Mouse (Mus musculus): Measurements from ENCODE around the gene Setd6.

Gene Setd6

DNA sequence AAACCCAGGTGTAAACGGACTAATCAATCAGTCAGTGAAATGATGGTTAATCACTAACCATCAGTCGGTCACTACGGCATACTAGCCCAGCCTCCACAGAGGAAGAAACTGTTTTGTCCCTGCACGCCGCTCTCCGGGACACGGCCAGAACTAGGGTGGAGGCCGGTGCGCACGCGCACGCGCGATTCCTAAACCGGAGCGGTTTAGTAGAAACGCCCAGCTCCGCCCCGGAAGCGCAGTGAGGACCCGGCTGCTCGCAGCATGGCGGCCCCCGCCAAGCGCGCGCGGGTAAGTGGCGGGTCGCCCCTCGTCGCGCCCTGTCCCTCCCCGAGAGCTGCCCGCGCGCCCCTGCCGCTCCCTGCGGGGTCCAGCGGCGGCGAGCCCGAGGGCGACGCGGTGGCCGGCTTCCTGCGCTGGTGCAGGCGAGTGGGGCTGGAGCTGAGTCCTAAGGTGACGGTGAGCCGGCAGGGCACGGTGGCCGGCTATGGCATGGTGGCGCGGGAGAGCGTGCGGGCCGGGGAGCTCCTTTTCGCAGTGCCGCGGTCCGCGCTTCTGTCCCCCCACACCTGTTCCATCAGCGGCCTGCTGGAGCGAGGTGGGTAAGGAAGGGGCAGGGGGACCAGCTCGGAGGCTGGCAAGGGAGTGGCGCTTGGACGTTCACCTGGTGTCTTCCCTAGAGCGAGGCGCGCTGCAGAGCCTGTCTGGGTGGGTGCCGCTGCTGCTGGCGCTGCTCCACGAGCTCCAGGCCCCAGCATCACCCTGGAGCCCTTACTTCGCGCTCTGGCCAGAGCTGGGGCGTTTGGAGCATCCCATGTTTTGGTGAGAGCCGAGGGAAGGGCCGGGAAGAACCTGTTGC is at the start of gene Setd6:
Gene Setd6, plus strand, starts transcription at position 206 of the 856 bp plus-strand sequence.
- peak; percentile 92 for DNase-seq (ENCODE audit: low read depth)

DNA sequence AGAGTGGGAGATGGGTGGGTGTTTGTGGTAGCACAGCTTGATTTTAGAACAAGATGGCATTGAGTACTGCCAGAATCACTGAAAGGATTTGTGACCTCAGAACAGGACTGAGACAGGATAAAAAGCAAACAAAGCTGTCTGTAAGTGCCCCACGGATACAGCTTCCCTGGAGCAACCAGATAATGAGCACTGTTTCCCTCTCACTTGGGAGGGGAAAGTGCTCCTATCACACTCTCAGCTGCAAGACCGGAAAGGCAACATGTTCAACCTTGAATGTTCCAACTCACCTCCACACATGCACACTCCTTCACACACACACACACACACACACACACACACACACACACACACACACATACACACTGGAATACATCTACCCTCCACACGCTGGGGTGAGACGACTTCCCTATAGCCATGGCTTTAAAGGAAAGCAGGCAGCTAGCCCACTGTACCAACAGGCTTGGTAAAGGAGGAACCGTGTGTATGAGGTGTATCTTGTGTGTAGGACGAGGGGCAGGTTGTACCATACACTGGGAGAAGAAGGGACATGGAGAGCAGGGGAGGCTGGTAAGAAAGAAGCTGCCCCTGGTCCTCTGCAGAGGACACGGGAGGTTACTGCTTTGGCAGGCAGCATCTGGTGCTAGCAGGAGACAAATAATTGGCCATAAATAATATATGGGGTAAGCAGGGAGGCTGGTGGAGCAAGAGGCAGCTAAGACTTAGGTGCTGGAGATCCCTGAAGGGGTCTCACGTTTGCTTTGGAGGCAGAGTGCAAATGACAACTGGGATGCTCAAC is 47.3 kb upstream of the Setd6 start:
- DNase-seq (ENCODE audit: low read depth): no peak

DNA sequence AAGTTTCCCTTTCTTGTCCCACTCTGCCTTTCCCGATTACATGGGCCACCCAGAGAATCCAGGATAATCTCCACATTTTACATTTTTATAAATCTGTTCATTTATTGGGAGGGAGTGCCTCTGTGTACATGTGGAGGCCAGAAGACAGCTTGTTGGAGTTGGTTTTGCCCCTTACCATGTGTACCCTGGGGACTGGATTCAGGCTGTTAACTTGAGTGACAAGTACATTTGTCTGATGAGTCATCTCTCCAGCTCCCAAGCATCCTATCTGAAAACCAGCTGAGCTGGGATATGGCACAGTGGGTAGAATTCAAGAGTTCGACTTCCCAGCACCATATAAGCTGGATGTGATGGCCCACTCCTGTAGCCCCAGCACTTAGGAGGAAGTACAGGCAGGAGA is 45.7 kb upstream of the Setd6 start:
- no peak for DNase-seq (ENCODE audit: low read depth)

DNA sequence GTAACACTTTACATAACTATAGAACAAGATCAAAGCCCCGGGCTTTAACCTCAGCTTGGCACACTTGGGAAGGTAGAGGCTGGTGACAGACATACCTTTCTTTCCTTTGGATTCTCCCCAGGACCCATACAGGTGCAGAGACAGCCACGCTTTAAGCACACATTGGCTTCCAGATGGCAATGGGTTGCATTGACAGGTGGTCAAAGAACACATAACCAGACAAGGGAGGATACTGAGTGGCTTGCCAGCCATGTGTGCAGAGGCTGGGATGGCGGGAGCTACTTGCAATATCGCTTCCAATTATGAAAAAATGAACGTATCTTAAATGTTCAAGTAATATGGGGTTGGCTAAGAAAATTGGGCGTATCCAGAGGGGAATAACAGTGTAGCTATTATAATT is 43.8 kb upstream of the Setd6 start:
- no peak for DNase-seq (ENCODE audit: low read depth)

DNA sequence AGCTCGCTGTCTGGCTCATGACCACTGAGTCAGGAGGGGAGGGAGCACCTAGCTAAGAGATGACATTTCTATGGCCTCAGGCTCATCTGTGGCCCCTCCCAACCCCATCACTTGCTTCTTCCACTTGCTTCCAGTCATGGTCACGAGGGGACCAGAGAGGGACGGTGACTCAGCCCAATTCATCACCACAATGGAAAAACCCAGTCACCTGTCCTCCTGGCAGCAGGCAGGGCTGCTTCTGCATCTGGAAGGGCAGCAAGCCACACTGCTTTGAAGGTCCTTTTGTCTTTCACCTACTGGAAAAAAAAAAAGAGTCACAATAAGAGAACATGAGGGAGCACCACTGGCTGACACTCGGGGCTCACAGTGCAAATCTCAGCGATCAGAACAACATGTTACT is 42.9 kb upstream of the Setd6 start:
- no peak for DNase-seq (ENCODE audit: low read depth)

DNA sequence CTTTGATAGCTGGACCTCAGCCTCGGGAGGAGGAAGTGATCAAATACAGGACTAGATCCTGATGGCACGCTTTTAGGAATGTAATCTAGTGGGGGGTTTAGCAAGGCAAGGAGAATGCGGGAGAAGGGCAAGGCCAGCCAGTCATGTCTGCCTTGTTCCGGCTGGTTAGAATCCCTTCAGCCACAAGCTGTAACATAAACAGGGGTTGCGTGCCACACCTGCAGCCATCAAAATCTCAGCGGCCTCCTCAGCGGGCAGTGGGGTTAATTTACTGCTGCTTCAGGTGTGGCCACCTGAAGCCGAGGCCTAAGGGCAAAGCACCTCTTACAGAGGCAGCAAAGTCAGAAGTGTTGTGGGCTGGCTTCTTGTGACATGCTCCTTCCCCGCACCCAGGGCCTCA is 39.0 kb upstream of the Setd6 start, which contains the start of gene Ndrg4:
Gene Ndrg4, plus strand, starts transcription at position 350 of the 400 bp plus-strand sequence.
- no peak for DNase-seq (ENCODE audit: low read depth)

DNA sequence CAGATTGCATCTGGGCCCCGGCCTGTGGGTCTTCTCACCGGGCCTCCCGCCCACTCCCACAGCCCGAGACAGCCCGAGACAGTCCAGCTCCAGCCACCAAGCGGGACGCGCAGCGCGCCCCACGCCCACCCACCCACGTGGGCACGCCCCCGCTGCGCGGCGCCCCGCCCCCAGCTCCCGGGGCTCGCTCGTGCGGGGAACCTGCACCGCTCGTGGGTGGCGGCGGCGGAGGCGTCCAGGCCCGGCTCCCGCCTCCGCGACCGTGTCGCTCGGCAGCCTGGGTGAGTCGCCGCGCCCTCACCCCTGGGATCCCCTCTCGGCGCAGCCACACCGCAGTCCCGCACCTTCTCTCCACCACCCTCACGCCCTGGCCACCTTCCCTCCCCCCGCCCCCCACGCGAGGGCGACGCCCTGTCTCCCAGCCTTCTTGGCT is 38.1 kb upstream of the Setd6 start:
- DNase-seq (ENCODE audit: low read depth): no peak

DNA sequence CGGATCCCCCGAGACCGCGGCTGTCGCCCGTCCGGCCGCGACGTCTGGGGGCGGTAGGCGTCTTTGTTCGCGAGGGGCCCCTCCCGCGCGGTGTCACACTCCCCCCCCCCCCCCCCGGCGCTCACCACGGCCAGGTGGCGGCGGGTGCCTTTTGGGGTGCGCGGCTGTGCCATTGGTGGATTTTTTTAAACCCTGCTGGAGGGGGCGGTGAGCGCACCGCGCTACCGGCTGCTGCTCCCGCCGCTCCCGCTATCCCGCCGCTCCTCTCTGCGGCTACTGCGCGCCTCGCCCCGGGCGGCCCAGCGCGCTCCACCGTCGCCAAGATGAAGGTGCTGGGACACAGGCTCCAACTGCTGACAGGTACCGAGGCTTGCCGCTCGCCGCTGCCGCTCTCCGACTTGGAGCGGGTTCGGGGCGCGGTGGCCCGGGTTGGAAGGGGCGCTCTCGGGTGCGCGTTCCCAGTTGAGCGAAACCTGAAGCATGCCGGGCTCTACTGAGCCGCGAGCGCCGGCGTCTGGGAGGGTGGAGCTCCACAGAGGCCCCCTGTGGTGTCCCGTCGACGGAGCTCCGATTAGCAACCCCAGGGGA is 37.6 kb upstream of the Setd6 start:
- no peak for DNase-seq (ENCODE audit: low read depth)

DNA sequence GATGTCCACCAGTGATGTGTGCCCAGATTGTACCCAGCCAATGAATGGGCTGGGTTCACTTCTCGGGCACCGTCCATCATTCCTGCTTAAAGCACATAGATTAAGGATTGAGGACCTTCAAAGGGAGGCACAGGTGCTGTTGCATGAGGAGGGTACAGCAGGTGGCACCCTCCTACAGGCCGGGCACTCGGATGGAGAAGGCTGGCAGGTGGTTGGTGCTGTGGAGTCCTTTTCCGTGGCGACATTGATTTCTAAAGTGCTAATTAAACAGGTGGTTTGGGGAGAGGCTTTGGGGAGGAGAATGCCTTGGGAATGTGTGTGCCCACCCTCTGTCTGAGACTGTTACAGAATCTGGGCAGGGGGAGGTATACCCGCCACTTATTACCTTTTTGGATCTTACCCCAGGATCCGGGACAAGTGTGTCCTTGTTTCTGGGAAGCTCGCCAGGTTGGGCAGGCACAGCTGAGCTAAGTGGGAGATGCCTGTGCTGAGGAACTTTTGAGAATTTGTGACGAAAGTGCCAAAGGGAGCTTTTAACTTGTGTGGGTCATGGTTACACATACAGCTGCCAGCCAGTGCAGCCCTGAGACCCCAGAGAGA is 27.5 kb upstream of the Setd6 start:
- DNase-seq (ENCODE audit: low read depth): no peak

DNA sequence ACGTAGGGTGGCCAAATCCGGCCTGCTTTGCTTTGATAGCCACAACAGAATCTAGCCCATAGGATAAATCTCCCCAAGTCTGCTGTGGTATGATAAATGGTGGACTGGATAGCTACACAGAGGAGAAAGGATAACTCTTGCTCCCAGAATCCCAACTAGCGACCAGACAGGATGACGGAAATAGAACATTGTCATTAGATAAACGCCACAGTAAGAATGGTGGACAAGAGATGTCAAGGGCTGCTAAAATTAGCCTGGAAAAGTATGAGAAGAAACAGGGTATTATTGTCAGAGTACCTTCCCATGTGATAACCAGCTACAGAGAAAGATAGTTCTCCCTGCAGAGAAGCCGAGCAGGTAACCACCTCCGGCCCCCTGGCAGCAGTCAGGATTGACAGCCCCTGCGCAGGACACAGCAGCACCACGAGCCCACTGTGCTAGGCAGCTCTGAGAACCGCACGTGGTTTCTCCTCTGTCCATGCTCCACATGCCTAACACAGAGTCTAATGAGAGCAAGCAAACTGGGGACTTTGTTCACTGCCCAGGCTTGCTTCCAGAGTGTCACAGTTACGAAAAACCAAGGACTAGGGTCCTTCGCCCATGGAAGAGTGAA is 24.6 kb upstream of the Setd6 start:
- DNase-seq (ENCODE audit: low read depth): no peak

DNA sequence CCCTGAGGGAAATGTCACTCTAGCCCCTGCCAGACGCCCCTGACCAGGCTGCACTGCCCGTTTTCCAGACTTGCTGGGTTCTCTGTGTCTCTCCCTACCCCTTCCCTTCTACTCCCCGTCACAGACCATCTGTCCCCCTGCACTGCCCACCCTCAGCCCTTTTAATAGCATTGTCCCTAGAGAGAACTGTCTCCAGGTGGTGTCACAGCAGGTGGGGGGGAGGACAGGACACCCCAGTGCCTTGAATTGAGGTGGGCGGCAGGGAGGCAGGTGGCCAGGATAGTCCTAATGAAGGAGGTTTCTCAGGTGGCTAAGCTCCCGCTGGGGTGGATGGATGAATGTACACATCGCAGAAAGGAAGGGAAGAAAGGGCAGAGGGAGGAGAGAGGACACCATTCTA is 21.1 kb upstream of the Setd6 start:
- DNase-seq (ENCODE audit: low read depth): no peak

DNA sequence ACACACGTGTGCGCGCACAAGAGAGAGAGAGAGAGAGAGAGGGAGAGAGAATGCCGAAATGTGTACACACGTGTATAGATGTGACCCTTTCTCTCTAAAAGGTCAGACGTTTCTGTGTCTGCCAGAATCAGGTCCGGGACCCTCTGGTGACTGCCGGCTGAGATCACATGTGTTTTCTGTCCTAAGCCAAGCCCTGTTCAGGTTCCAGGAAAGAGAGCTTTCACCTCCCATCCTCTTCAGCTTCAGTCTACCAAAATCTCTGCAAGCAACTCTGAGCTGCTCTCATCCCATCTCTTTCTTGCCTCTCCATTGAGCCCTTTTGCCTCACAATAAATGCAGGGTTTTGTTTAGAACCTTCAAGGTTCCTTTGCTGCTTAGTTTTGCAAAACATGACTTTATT is 19.0 kb upstream of the Setd6 start:
- no peak for DNase-seq (ENCODE audit: low read depth)

DNA sequence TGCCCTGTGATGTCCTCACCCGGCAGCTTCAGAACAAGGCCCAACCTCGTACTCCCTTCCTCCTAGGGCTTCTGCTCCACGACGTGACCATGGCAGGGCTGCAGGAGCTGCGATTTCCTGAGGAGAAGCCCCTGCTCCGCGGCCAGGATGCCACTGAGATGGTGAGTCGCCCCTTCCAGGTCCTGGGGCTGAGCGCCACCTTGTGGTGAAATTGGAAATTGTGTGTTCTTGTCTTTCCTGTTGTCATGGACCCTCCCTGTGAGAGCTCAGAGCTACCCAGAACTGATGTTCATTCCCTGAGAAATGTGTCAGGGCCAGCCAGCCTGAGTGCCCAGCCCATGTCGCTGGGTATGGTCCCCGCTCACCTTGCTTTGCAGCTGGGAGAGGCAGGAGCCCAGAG is 18.6 kb upstream of the Setd6 start:
- peak; percentile 86 for DNase-seq (ENCODE audit: low read depth)

DNA sequence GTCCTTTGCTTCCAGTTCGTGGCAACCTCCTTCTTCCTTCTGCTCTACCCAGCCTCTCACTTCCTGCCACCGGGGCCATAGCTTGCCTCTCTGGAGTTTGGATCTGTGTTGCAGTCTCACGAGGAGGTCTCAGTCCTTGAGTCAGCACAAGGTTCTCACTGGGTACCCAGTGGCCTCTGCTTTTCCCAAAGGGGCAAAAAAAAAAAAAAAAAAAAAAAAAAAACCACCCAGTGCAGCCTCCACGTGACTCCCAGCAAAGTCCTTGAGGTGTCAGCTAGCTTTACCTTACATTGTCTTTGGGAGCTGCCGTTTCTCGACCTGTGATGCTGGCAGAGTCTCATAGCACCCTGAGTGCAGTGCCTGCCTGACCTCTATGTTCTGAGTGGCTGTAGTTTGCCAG is 17.5 kb upstream of the Setd6 start:
- no peak for DNase-seq (ENCODE audit: low read depth)

DNA sequence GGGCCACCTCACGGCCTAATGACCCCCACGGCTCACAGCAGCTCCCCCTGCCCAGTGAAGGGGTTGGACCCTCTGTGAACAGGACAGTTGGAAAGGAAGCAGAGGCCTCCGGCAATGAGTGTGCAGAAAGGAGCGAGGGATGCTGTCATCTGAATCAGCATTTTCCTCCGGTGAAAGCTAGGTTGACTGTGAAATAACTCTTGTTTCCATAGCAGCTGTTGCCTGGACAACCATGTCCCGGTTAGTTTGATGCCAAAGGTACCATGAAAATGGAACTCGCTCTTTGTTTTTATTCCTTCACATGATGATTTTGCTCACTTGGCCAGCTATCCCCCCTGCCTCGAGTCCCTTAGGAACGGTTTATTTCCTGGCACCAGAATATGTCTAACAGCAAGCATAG is 15.4 kb upstream of the Setd6 start:
- no peak for DNase-seq (ENCODE audit: low read depth)

DNA sequence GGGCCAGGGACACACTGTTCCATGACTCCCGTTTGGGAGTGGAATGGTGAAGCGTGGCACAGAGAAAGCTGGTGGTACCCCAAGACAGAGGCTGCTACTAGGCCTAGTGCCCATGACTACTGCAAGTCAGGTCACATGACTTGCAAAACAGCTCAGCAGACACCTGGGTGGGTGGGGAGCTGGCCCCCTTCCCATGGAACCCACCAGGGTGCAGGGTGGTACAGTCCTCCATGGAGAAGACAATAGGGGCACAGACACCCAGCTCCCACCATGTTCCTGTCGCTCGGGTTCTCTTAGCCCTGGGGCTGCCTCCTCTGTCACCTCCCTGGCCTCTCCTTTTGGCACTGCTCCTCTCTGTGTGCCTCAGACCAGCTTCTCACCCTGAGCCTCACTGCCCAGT is 13.9 kb upstream of the Setd6 start:
- no peak for DNase-seq (ENCODE audit: low read depth)

DNA sequence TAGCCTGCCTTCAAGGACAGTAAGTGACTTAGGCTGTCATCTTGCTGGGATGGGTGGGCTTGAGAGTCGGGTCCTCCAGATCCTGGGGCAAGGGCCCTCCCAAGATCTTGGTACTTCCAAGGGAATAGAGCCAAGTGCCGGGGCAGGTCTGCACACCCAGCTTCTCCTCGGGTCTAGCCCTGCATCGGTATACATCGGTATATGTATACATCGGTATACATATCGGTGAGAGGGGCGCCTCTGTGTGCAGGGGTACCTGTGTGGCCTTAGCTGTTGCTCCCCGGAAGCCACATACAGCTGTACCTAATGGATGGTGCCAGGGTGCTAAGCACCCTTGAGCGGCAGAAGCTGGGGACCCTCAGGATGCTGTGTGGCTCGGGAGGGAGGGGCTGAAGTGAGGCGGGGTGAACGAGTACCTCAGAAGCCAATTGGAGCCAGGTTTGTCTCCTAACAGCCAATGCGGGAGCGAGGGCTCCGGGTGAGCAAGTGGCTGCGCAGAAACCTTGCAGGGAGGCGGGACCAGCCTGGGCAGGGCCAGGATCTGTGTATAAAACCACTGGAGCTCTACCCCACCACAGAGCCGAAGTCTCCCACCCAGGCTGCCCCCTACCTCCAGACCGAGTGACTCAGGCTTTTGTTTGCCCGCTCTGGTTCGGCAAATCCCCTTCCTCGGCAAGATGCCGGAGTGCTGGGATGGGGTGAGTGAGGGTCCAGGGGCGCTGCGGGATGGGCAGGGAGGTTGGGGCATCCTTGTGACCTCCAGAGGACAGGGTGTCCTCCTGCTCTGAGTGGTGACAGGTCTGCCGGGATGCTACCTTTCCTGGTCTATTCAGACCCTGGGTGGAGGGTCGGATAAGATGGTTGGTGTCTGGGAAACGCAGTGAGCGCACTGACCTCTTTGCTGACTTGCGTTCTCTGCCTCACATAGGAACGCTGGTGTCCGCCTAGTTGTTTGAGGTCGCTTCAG is 12.9 kb upstream of the Setd6 start:
- peak; percentile 75 for DNase-seq (ENCODE audit: low read depth)

DNA sequence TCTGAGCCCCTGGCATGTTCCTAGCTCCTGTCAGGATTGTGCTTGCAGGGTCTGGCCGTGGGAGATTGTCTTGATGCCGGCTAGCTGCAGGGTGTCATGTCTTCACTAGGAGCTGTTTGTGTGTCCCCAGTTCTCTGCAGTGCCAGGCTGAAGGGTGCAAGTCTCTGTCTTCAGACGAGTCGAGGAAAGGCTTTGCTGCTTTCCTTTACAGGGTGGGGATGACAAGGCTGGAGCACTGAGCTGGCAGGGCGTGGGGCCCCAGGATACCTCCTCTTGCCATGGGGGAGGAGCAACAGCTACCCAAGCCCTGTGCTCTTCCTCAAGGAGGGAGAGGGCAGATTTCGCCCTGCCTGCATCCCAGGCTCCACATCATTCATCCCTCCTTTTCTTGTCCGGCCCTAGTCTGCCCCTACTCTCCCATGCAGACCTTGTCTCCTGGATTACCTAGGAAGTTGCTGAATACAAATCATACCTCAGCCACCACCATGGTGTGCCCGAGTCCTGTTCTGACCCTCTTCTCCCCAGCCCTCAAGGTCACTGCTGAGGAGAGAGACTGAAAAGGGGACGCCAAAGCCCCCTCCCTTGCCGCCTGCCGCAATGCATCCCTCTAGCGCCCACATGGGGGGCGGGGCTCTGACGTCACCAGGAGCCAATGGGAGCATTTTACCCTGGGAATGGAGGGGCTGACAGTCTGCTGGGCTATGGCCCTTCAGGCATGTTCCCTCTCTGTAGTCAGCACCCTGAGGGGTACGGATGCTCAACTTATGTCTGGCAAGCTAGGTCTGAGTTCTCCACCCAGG is 12.0 kb upstream of the Setd6 start:
- DNase-seq (ENCODE audit: low read depth): peak; percentile 28

DNA sequence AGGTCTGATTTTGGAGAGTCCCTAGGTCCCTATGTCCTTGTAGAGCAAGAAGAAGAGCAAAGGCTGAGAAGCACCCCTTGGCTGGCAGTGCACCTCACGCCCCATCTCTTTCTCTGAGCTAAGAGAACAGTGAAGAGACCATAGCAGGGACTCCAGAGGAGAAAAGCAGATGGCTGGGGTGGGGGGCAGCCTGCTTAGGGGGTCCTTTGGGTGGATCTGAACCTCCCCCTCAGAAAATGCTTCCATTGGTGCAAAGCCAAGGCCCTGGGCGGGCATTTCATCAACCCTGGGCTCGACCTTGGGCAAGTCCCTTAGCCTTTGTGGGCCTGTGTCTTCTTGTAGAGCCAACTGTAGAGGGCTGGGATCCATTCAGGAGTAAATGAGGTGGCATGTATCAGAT is 11.1 kb upstream of the Setd6 start:
- DNase-seq (ENCODE audit: low read depth): no peak

DNA sequence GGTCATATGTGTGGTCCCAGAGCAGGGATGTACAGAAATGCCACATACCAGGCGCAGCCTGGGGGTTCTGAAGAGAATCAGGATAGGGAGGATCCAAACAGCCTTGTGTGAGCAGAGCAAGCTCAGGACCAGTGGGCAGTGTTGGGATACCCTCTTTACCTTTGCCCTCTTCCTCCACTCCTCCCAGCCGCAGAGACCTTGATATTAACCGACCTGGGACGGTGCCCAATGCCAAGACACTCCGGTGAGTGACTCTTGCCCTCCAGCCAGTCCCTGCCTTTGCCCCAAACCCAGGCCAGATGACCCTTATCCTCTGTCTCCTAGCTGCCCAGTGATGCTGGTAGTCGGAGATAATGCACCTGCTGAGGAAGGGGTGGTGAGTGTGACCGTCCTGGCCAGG is 6.1 kb upstream of the Setd6 start:
- no peak for DNase-seq (ENCODE audit: low read depth)

Measured in naive thymus-derived CD4-positive, alpha-beta T cell, adult 2 months (primary cell).